Mouse (Mus musculus) liver, embryonic 14.5 days (tissue): ENCODE results near the gene 4930451I11Rik. TPM values are rescaled to one million over a fixed set of nuclear protein-coding genes. Genes with fewer than 3 reads are reported as not detected.

Experiments
- ATAC-seq: fragments of 200-750 bp; cut with Nextera tagmentation; 2 replicates; pipeline ENCODE4 v1.8.0; 2017; ENCODE audit warnings: moderate number of reproducible peaks, mild to moderate bottlenecking, moderate library complexity; ENCODE audit not compliant: insufficient read depth
- DNase-seq, 3 experiments: peaks; one replicate each; pipeline ENCODE4 v3.0.0-alpha.2; 2012 to 2013; ENCODE audit warnings: low read depth in 3 of 3, low spot score in 3 of 3
- H3K27ac ChIP-seq: fragments of 300-500 bp; sonication (generic); 2 replicates; pipeline ENCODE4 v1.5.1; 2014; ENCODE audit warnings: moderate library complexity, mild to moderate bottlenecking, control low read depth, inconsistent platforms
- H3K27me3 ChIP-seq: fragments of 300-500 bp; sonication (generic); 2 replicates; pipeline ENCODE4 v1.6.1; 2014; ENCODE audit warnings: mild to moderate bottlenecking, low read length, moderate library complexity; ENCODE audit not compliant: control insufficient read depth, insufficient read depth
- H3K36me3 ChIP-seq: fragments of 300-500 bp; sonication (generic); replicated peaks from 2 replicates; pipeline ENCODE4 v1.6.1; 2014; ENCODE audit warnings: low read depth; ENCODE audit not compliant: control insufficient read depth, insufficient read depth
- H3K4me1 ChIP-seq, 2 experiments: fragments of 200-500 bp in 1 of 2; fragments of 300-500 bp in 1 of 2; sonication (generic) in 1 of 2; replicated peaks; 2 replicates each; pipeline ENCODE4 v1.6.1; 2012 to 2014; ENCODE audit warnings: antibody characterized with exemption in 1 of 2, inconsistent platforms in 1 of 2, low read length in 1 of 2; ENCODE audit not compliant: control insufficient read depth in 2 of 2, insufficient read depth in 2 of 2
- H3K4me2 ChIP-seq: fragments of 300-500 bp; sonication (generic); 2 replicates; pipeline ENCODE4 v1.6.1; 2014; ENCODE audit warnings: low read depth, mild to moderate bottlenecking, control low read depth, moderate library complexity
- H3K4me3 ChIP-seq, 2 experiments: fragments of 200-500 bp in 1 of 2; fragments of 300-500 bp in 1 of 2; sonication (generic) in 1 of 2; 2 replicates each; pipeline ENCODE4 v1.5.1; 2012 to 2014; ENCODE audit warnings: low read depth in 2 of 2, low read length in 2 of 2, mild to moderate bottlenecking in 2 of 2, control low read depth in 1 of 2, inconsistent platforms in 1 of 2, moderate library complexity in 1 of 2; ENCODE audit not compliant: insufficient read depth in 1 of 2
- H3K9ac ChIP-seq: fragments of 300-500 bp; sonication (generic); replicated peaks from 2 replicates; pipeline ENCODE4 v1.6.1; 2014; ENCODE audit warnings: mild to moderate bottlenecking, control low read depth, moderate library complexity
- H3K9me3 ChIP-seq: fragments of 300-500 bp; sonication (generic); 2 replicates; pipeline ENCODE4 v1.6.1; 2016; ENCODE audit warnings: low read length, mixed read lengths; ENCODE audit not compliant: control insufficient read depth
- CTCF ChIP-seq: IDR thresholded peaks from 2 replicates; pipeline ENCODE4 v1.5.1; 2016; ENCODE audit warnings: antibody characterized with exemption, low read depth, control low read depth
- EP300 ChIP-seq: IDR thresholded peaks from 2 replicates; pipeline ENCODE4 v1.6.1; 2016; ENCODE audit warnings: antibody characterized with exemption, low read depth
- WGBS: fragments of 180-500 bp; shearing (Covaris S2); extraction: QIAGEN DNeasy Blood & Tissue Kit; methylation state at CpG from one replicate; pipeline ENCODE4 v1.1.7; 2014; ENCODE audit not compliant: insufficient replicate concordance; 5-methylcytosine and 5-hydroxymethylcytosine counted together
- polyA plus RNA-seq, 2 experiments: library from polyadenylated mRNA; depleted of rRNA in 1 of 2; stranded (reverse) in 1 of 2; unstranded in 1 of 2; fragments of >200 nt; fragmentation: Nextera tagmentation in 1 of 2; extraction: Ambion mirVana in 1 of 2; gene quantifications; 2 replicates each; pipeline versions ENCODE4 v1.2.1 to v1.2.3; 2012 to 2014

Gene 4930451I11Rik
- polyA plus RNA-seq, 2 experiments, result not detected

GRCm38 (mm10) chr7:126781661-126782370, 49.6 kb downstream of the 4930451I11Rik start:
- H3K4me1 ChIP-seq, result peaks cover 7 to 10% of the 10 kb centered on the region in 2 experiments
- H3K4me3 ChIP-seq, result no peak overlapping the region
- TF ChIP-seq EP300, result no peak
- no peak for TF ChIP-seq CTCF
- H3K9me3 ChIP-seq, result no peaks in the 10 kb centered on the region
- H3K9ac ChIP-seq, result no peak overlapping the region
- DNase-seq (no peak), ATAC-seq (no peak)
- no peak overlapping the region for H3K27ac ChIP-seq
- H3K4me2 ChIP-seq, result no peak overlapping the region
- no peaks in the 10 kb centered on the region for H3K27me3 ChIP-seq
- 61% methylated on average over 11 of the region's 11 CpGs for WGBS
- peaks cover 28% of the 10 kb centered on the region for H3K36me3 ChIP-seq

DNA sequence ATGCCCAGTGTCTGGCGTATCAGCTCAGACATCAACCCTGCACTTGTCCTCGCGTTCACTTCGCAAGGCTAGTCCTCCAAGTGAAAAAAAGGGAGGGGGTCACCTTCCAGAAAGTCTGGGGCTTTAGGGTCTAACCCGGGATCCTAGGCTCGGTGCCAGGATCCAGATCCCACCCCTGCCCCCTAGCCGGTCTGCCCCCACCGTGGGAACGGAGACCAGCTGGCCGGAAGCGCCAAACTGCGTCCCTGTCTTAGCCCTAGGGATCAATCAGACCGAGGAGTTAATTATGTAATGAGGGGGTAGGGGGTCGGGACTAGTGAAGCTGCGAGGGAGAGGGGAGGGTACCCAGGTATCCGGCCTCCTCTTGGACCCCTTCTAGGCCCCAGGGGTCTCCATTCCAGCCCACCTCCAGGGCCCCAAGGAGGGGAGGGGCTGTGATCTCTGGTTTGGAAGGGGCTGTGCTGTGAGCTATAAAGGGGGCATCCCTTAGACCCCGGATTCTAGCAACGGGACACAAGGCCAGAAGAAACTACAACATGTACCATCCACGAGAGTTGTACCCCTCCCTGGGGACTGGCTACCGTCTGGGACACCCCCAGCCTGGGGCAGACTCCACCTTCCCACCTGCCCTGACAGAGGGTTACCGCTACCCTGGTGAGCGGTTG, 50.3 kb downstream of the 4930451I11Rik start, which contains the start of gene Tbx6:
Gene Tbx6, plus strand, starts transcription at position 513 of the 665 bp plus-strand sequence.
- H3K27me3 ChIP-seq, result no peaks in the 10 kb centered on the region
- peaks cover 7 to 15% of the 10 kb centered on the region in 2 experiments for H3K4me1 ChIP-seq
- H3K9ac ChIP-seq, result peak within 1 kb of the TSS; percentile 36
- H3K36me3 ChIP-seq, result peaks cover 21% of the 10 kb centered on the region
- no peak for TF ChIP-seq EP300
- no peak for TF ChIP-seq CTCF
- H3K4me2 ChIP-seq, result peak within 1 kb of the TSS; percentile 70
- ATAC-seq (no peak), DNase-seq (no peak)
- 18% methylated on average over 22 of the region's 22 CpGs for WGBS
- H3K27ac ChIP-seq, result no peak within 1 kb of the TSS; the same call in 1 of the 2 replicates
- H3K9me3 ChIP-seq, result no peaks in the 10 kb centered on the region
- H3K4me3 ChIP-seq, result peak within 1 kb of the TSS; percentile 48 to 50

Other genes with a start within 250 kb of the 4930451I11Rik start
Only the 30 nearest of the 32 such genes appear.
- gene Il27, start 236.7 kb downstream of the 4930451I11Rik start, polyA plus RNA-seq (2012; rRNA removed), result 0.07 TPM in 1 of 2 replicates, not detected in the other
- gene Il27, start 236.7 kb downstream of the 4930451I11Rik start, polyA plus RNA-seq (2014; fragmentation: Nextera tagmentation; extraction: Ambion mirVana), result not detected in 2 replicates
- gene Nupr1, start 200.8 kb downstream of the 4930451I11Rik start, polyA plus RNA-seq (2012; rRNA removed), result 1.9 and 2.6 TPM in 2 replicates
- 1.3 and 3.2 TPM in 2 replicates for gene Nupr1, start 200.8 kb downstream of the 4930451I11Rik start, polyA plus RNA-seq (2014; fragmentation: Nextera tagmentation; extraction: Ambion mirVana)
- 19.5 and 24.7 TPM in 2 replicates for gene Sgf29, start 182.3 kb downstream of the 4930451I11Rik start, polyA plus RNA-seq (2012; rRNA removed)
- gene Sgf29, start 182.3 kb downstream of the 4930451I11Rik start, polyA plus RNA-seq (2014; fragmentation: Nextera tagmentation; extraction: Ambion mirVana), result 23.6 and 34.4 TPM in 2 replicates
- 4.5 and 6.4 TPM in 2 replicates for gene Sult1a1, start 155.2 kb downstream of the 4930451I11Rik start, polyA plus RNA-seq (2012; rRNA removed)
- gene Sult1a1, start 155.2 kb downstream of the 4930451I11Rik start, polyA plus RNA-seq (2014; fragmentation: Nextera tagmentation; extraction: Ambion mirVana), result 13.1 and 15.2 TPM in 2 replicates
- 35.8 and 69.8 TPM in 2 replicates for gene Bola2, start 136.2 kb downstream of the 4930451I11Rik start, polyA plus RNA-seq (2012; rRNA removed)
- 97.2 and 111 TPM in 2 replicates for gene Bola2, start 136.2 kb downstream of the 4930451I11Rik start, polyA plus RNA-seq (2014; fragmentation: Nextera tagmentation; extraction: Ambion mirVana)
- 5.7 and 6.3 TPM in 2 replicates for gene Slx1b, start 135.9 kb downstream of the 4930451I11Rik start, polyA plus RNA-seq (2012; rRNA removed)
- 1.8 and 2.0 TPM in 2 replicates for gene Slx1b, start 135.9 kb downstream of the 4930451I11Rik start, polyA plus RNA-seq (2014; fragmentation: Nextera tagmentation; extraction: Ambion mirVana)
- 48.0 and 52.5 TPM in 2 replicates for gene Coro1a, start 123.9 kb downstream of the 4930451I11Rik start, polyA plus RNA-seq (2012; rRNA removed)
- gene Coro1a, start 123.9 kb downstream of the 4930451I11Rik start, polyA plus RNA-seq (2014; fragmentation: Nextera tagmentation; extraction: Ambion mirVana), result 65.6 and 81.5 TPM in 2 replicates
- gene Mapk3, start 72.0 kb downstream of the 4930451I11Rik start, polyA plus RNA-seq (2012; rRNA removed), result 35.9 and 39.8 TPM in 2 replicates
- 14.4 and 15.5 TPM in 2 replicates for gene Mapk3, start 72.0 kb downstream of the 4930451I11Rik start, polyA plus RNA-seq (2014; fragmentation: Nextera tagmentation; extraction: Ambion mirVana)
- 1.3 and 2.0 TPM in 2 replicates for gene Gdpd3, start 65.3 kb downstream of the 4930451I11Rik start, polyA plus RNA-seq (2012; rRNA removed)
- 0.27 and 0.59 TPM in 2 replicates for gene Gdpd3, start 65.3 kb downstream of the 4930451I11Rik start, polyA plus RNA-seq (2014; fragmentation: Nextera tagmentation; extraction: Ambion mirVana)
- 69.9 and 74.2 TPM in 2 replicates for gene Ypel3, start 54.7 kb downstream of the 4930451I11Rik start, polyA plus RNA-seq (2012; rRNA removed)
- gene Ypel3, start 54.7 kb downstream of the 4930451I11Rik start, polyA plus RNA-seq (2014; fragmentation: Nextera tagmentation; extraction: Ambion mirVana), result 76.0 and 83.3 TPM in 2 replicates
- gene Tbx6, start 50.2 kb downstream of the 4930451I11Rik start, polyA plus RNA-seq (2012; rRNA removed), result 1.3 and 1.5 TPM in 2 replicates
- 0.43 and 0.47 TPM in 2 replicates for gene Tbx6, start 50.2 kb downstream of the 4930451I11Rik start, polyA plus RNA-seq (2014; fragmentation: Nextera tagmentation; extraction: Ambion mirVana)
- gene Ppp4c, start 39.1 kb downstream of the 4930451I11Rik start, polyA plus RNA-seq (2012; rRNA removed), result 81.8 and 83.2 TPM in 2 replicates
- gene Ppp4c, start 39.1 kb downstream of the 4930451I11Rik start, polyA plus RNA-seq (2014; fragmentation: Nextera tagmentation; extraction: Ambion mirVana), result 105 and 117 TPM in 2 replicates
- 0.19 and 0.24 TPM in 2 replicates for gene Fam57b, start 34.0 kb downstream of the 4930451I11Rik start, polyA plus RNA-seq (2012; rRNA removed)
- not detected in 2 replicates for gene Fam57b, start 34.0 kb downstream of the 4930451I11Rik start, polyA plus RNA-seq (2014; fragmentation: Nextera tagmentation; extraction: Ambion mirVana)
- 0.02 TPM in 1 of 2 replicates, not detected in the other for gene Doc2a, start 15.8 kb upstream of the 4930451I11Rik start, polyA plus RNA-seq (2012; rRNA removed)
- gene Doc2a, start 15.8 kb upstream of the 4930451I11Rik start, polyA plus RNA-seq (2014; fragmentation: Nextera tagmentation; extraction: Ambion mirVana), result 0.18 TPM in 1 of 2 replicates, not detected in the other
- gene Hirip3, start 30.3 kb upstream of the 4930451I11Rik start, polyA plus RNA-seq (2012; rRNA removed), result 24.7 and 58.1 TPM in 2 replicates
- 5.2 and 5.6 TPM in 2 replicates for gene Hirip3, start 30.3 kb upstream of the 4930451I11Rik start, polyA plus RNA-seq (2014; fragmentation: Nextera tagmentation; extraction: Ambion mirVana)
- 22.7 and 25.1 TPM in 2 replicates for gene Ino80e, start 30.7 kb upstream of the 4930451I11Rik start, polyA plus RNA-seq (2012; rRNA removed)
- 36.6 and 40.6 TPM in 2 replicates for gene Ino80e, start 30.7 kb upstream of the 4930451I11Rik start, polyA plus RNA-seq (2014; fragmentation: Nextera tagmentation; extraction: Ambion mirVana)
- gene Taok2, start 53.1 kb upstream of the 4930451I11Rik start, polyA plus RNA-seq (2012; rRNA removed), result 16.2 and 16.3 TPM in 2 replicates
- gene Taok2, start 53.1 kb upstream of the 4930451I11Rik start, polyA plus RNA-seq (2014; fragmentation: Nextera tagmentation; extraction: Ambion mirVana), result 6.3 and 7.0 TPM in 2 replicates
- gene Tmem219, start 91.3 kb upstream of the 4930451I11Rik start, polyA plus RNA-seq (2012; rRNA removed), result 10.8 and 15.3 TPM in 2 replicates
- 15.7 and 17.1 TPM in 2 replicates for gene Tmem219, start 91.3 kb upstream of the 4930451I11Rik start, polyA plus RNA-seq (2014; fragmentation: Nextera tagmentation; extraction: Ambion mirVana)
- 4.0 and 4.3 TPM in 2 replicates for gene Kctd13, start 97.2 kb upstream of the 4930451I11Rik start, polyA plus RNA-seq (2012; rRNA removed)
- 3.0 and 4.8 TPM in 2 replicates for gene Kctd13, start 97.2 kb upstream of the 4930451I11Rik start, polyA plus RNA-seq (2014; fragmentation: Nextera tagmentation; extraction: Ambion mirVana)
- gene Asphd1, start 117.9 kb upstream of the 4930451I11Rik start, polyA plus RNA-seq (2012; rRNA removed), result 0.04 TPM in 1 of 2 replicates, not detected in the other
- gene Asphd1, start 117.9 kb upstream of the 4930451I11Rik start, polyA plus RNA-seq (2014; fragmentation: Nextera tagmentation; extraction: Ambion mirVana), result not detected in 2 replicates
- 0.19 and 0.40 TPM in 2 replicates for gene Sez6l2, start 118.9 kb upstream of the 4930451I11Rik start, polyA plus RNA-seq (2012; rRNA removed)
- gene Sez6l2, start 118.9 kb upstream of the 4930451I11Rik start, polyA plus RNA-seq (2014; fragmentation: Nextera tagmentation; extraction: Ambion mirVana), result not detected in 2 replicates
- gene Cdipt, start 144.3 kb upstream of the 4930451I11Rik start, polyA plus RNA-seq (2012; rRNA removed), result 36.4 and 45.9 TPM in 2 replicates
- gene Cdipt, start 144.3 kb upstream of the 4930451I11Rik start, polyA plus RNA-seq (2014; fragmentation: Nextera tagmentation; extraction: Ambion mirVana), result 32.6 and 34.3 TPM in 2 replicates
- gene Cdiptos, start 144.5 kb upstream of the 4930451I11Rik start, polyA plus RNA-seq (2012; rRNA removed), result 0.18 and 0.52 TPM in 2 replicates
- 0.20 and 0.64 TPM in 2 replicates for gene Cdiptos, start 144.5 kb upstream of the 4930451I11Rik start, polyA plus RNA-seq (2014; fragmentation: Nextera tagmentation; extraction: Ambion mirVana)
- gene Mvp, start 183.0 kb upstream of the 4930451I11Rik start, polyA plus RNA-seq (2012; rRNA removed), result 3.8 and 4.5 TPM in 2 replicates
- 5.5 and 5.6 TPM in 2 replicates for gene Mvp, start 183.0 kb upstream of the 4930451I11Rik start, polyA plus RNA-seq (2014; fragmentation: Nextera tagmentation; extraction: Ambion mirVana)
- 0.10 and 0.30 TPM in 2 replicates for gene Pagr1b, start 184.8 kb upstream of the 4930451I11Rik start, polyA plus RNA-seq (2012; rRNA removed)
- not detected in 2 replicates for gene Pagr1b, start 184.8 kb upstream of the 4930451I11Rik start, polyA plus RNA-seq (2014; fragmentation: Nextera tagmentation; extraction: Ambion mirVana)
- gene Pagr1a, start 185.7 kb upstream of the 4930451I11Rik start, polyA plus RNA-seq (2012; rRNA removed), result 8.0 and 15.2 TPM in 2 replicates
- gene Pagr1a, start 185.7 kb upstream of the 4930451I11Rik start, polyA plus RNA-seq (2014; fragmentation: Nextera tagmentation; extraction: Ambion mirVana), result 27.3 and 32.2 TPM in 2 replicates
- gene Gm42742, start 189.5 kb upstream of the 4930451I11Rik start, polyA plus RNA-seq (2012; rRNA removed), result 7.5 and 15.7 TPM in 2 replicates
- 1.2 and 8.3 TPM in 2 replicates for gene Gm42742, start 189.5 kb upstream of the 4930451I11Rik start, polyA plus RNA-seq (2014; fragmentation: Nextera tagmentation; extraction: Ambion mirVana)
- gene Prrt2, start 189.6 kb upstream of the 4930451I11Rik start, polyA plus RNA-seq (2012; rRNA removed), result 0.08 and 0.55 TPM in 2 replicates
- gene Prrt2, start 189.6 kb upstream of the 4930451I11Rik start, polyA plus RNA-seq (2014; fragmentation: Nextera tagmentation; extraction: Ambion mirVana), result 0.40 and 0.41 TPM in 2 replicates
- 91.4 and 97.5 TPM in 2 replicates for gene Maz, start 195.4 kb upstream of the 4930451I11Rik start, polyA plus RNA-seq (2012; rRNA removed)
- gene Maz, start 195.4 kb upstream of the 4930451I11Rik start, polyA plus RNA-seq (2014; fragmentation: Nextera tagmentation; extraction: Ambion mirVana), result 27.3 and 37.4 TPM in 2 replicates
- gene Kif22, start 210.8 kb upstream of the 4930451I11Rik start, polyA plus RNA-seq (2012; rRNA removed), result 43.8 and 60.1 TPM in 2 replicates
- 101 and 112 TPM in 2 replicates for gene Kif22, start 210.8 kb upstream of the 4930451I11Rik start, polyA plus RNA-seq (2014; fragmentation: Nextera tagmentation; extraction: Ambion mirVana)